Mouse (Mus musculus) left cerebral cortex, postnatal 36 days (tissue): ENCODE measurements around the gene Sergef. TPM values are rescaled to one million over a fixed set of nuclear protein-coding genes. Genes with fewer than 3 reads are reported as not detected.
A peak's percentile ranks its signal among the peaks of the same experiment; 100 is the strongest.

Source experiments
- DNase-seq, 2 experiments: peaks; one replicate each; pipeline ENCODE4 v3.0.0; 2021 to 2022; ENCODE audit warnings: low spot score in 2 of 2, mixed read lengths in 1 of 2
- intact Hi-C: fragments of 180-260 bp; cut with DNase I; formaldehyde crosslinking; loops from one replicate; pipeline ENCODE4 v1.15.1; 2025
- total RNA-seq, 2 experiments: library from RNA; stranded (reverse); gene quantifications; 2 replicates each; pipeline ENCODE4 v1.2.3; 2021

Gene Sergef
- total RNA-seq, 2 experiments from 2014 or later, result 56.4 to 67.6 TPM

GRCm38 (mm10) chr7:46618416-46619110 is 21.0 kb downstream of the Sergef start:
- intact Hi-C loops, result no loop called here
- DNase-seq, result peak; percentile 61 to 71

GRCm38 (mm10) chr7:46616429-46617005 is 23.1 kb downstream of the Sergef start:
- DNase-seq, result no peak
- intact Hi-C loops, result no loop called here

- intact Hi-C loops, result no loop called here
- no peak for DNase-seq
Measured at GRCm38 (mm10) chr7:46615256-46615977, 24.2 kb downstream of the Sergef start.

- intact Hi-C loops, result no loop called here
- no peak for DNase-seq
Measured at GRCm38 (mm10) chr7:46614263-46614662, 25.3 kb downstream of the Sergef start.

GRCm38 (mm10) chr7:46613091-46613490 is 26.5 kb downstream of the Sergef start:
- DNase-seq, result no peak
- intact Hi-C loops, result no loop called here

- intact Hi-C loops, result no loop called here
- no peak for DNase-seq
Measured at GRCm38 (mm10) chr7:46612421-46612937, 27.1 kb downstream of the Sergef start.

GRCm38 (mm10) chr7:46611970-46612369 is 27.6 kb downstream of the Sergef start:
- DNase-seq, result peak in 1 of 2 experiments; percentile 42
- intact Hi-C loops, result no loop called here

GRCm38 (mm10) chr7:46609317-46609716 is 30.3 kb downstream of the Sergef start:
- no peak for DNase-seq
- intact Hi-C loops, result no loop called here

GRCm38 (mm10) chr7:46607428-46608055 is 32.1 kb downstream of the Sergef start:
- peak; percentile 45 to 56 for DNase-seq
- intact Hi-C loops, result loop anchor here (1.0 to 2.0 kb wide), 3 partner anchors 69 to 327 kb away; no protein-coding TSS in a partner anchor

- DNase-seq, result no peak
- intact Hi-C loops, result loop anchor here (1.0 to 2.0 kb wide), 3 partner anchors 68 to 326 kb away; no protein-coding TSS in a partner anchor
Measured at GRCm38 (mm10) chr7:46607031-46607426, 32.6 kb downstream of the Sergef start.

GRCm38 (mm10) chr7:46606391-46607030 is 33.1 kb downstream of the Sergef start:
- intact Hi-C loops, result loop anchor here (1.0 to 2.0 kb wide), 3 partner anchors 68 to 326 kb away; no protein-coding TSS in a partner anchor

GRCm38 (mm10) chr7:46603051-46603450 is 36.6 kb downstream of the Sergef start:
- intact Hi-C loops, result no loop called here
- no peak for DNase-seq

More at GRCm38 (mm10) chr7:46606391-46607030, 33.1 kb downstream of the Sergef start:
- peak; percentile 66 to 75 for DNase-seq

GRCm38 (mm10) chr7:46602079-46602478 is 37.5 kb downstream of the Sergef start:
- intact Hi-C loops, result no loop called here
- no peak for DNase-seq

- no peak for DNase-seq
- intact Hi-C loops, result no loop called here
Measured at GRCm38 (mm10) chr7:46601097-46601496, 38.5 kb downstream of the Sergef start.

- no peak for DNase-seq
- intact Hi-C loops, result no loop called here
Measured at GRCm38 (mm10) chr7:46597006-46597405, 42.6 kb downstream of the Sergef start.

GRCm38 (mm10) chr7:46591546-46591945 is 48.1 kb downstream of the Sergef start:
- intact Hi-C loops, result no loop called here
- no peak for DNase-seq

- intact Hi-C loops, result no loop called here
- DNase-seq, result no peak
Measured at GRCm38 (mm10) chr7:46589181-46589580, 50.4 kb downstream of the Sergef start.

GRCm38 (mm10) chr7:46588005-46588404 is 51.6 kb downstream of the Sergef start:
- DNase-seq, result no peak
- intact Hi-C loops, result no loop called here

GRCm38 (mm10) chr7:46587466-46587865 is 52.1 kb downstream of the Sergef start:
- DNase-seq, result peak; percentile 73 to 81
- intact Hi-C loops, result no loop called here
